Mouse (Mus musculus) intestine, embryonic 16.5 days (tissue): ENCODE results near the gene Plcb2. TPM values are rescaled to one million over a fixed set of nuclear protein-coding genes. Genes with fewer than 3 reads are reported as not detected.

Source experiments
- ATAC-seq: fragments of 200-750 bp; cut with Nextera tagmentation; 2 replicates; pipeline ENCODE4 v1.8.0; 2017; ENCODE audit warnings: moderate TSS enrichment, moderate library complexity
- H3K27ac ChIP-seq: fragments of 300-500 bp; sonication (generic); 2 replicates; pipeline ENCODE4 v1.5.1; 2014; ENCODE audit warnings: mild to moderate bottlenecking, low read length
- H3K27me3 ChIP-seq: fragments of 300-500 bp; sonication (generic); replicated peaks from 2 replicates; pipeline ENCODE4 v1.6.1; 2014; ENCODE audit warnings: low read length, control low read depth, mixed read lengths; ENCODE audit not compliant: control insufficient read depth, insufficient read depth
- H3K36me3 ChIP-seq: fragments of 300-500 bp; sonication (generic); 2 replicates; pipeline ENCODE4 v1.6.1; 2014; ENCODE audit warnings: low read length, control low read depth; ENCODE audit not compliant: control insufficient read depth, insufficient read depth
- H3K4me1 ChIP-seq: fragments of 300-500 bp; sonication (generic); 2 replicates; pipeline ENCODE4 v1.6.1; 2014; ENCODE audit warnings: low read length, control low read depth, mixed read lengths; ENCODE audit not compliant: control insufficient read depth, insufficient read depth
- H3K4me2 ChIP-seq: fragments of 300-500 bp; sonication (generic); 2 replicates; pipeline ENCODE4 v1.6.1; 2014; ENCODE audit warnings: low read depth, low read length, control low read depth
- H3K4me3 ChIP-seq: fragments of 300-500 bp; sonication (generic); 2 replicates; pipeline ENCODE4 v1.5.1; 2014; ENCODE audit warnings: mild to moderate bottlenecking, low read length
- H3K9ac ChIP-seq: fragments of 300-500 bp; sonication (generic); 2 replicates; pipeline ENCODE4 v1.6.1; 2014; ENCODE audit warnings: low read depth, low read length
- H3K9me3 ChIP-seq: fragments of 300-500 bp; sonication (generic); 2 replicates; pipeline ENCODE4 v1.6.1; 2016; ENCODE audit warnings: low read length, control low read depth; ENCODE audit not compliant: control insufficient read depth
- WGBS: fragments of 180-500 bp; shearing (Covaris S2); extraction: QIAGEN DNeasy Blood & Tissue Kit; methylation state at CpG from one replicate; pipeline ENCODE4 v1.1.7; 2014; 5-methylcytosine and 5-hydroxymethylcytosine counted together
- polyA plus RNA-seq: library from polyadenylated mRNA; unstranded; fragments of >200 nt; fragmentation: Nextera tagmentation; extraction: Ambion mirVana; gene quantifications from 2 replicates; pipeline ENCODE4 v1.2.1, GENCODE M21; 2015

Plcb2 gene
- polyA plus RNA-seq, 1 experiment from 2014 or later = 0.99 TPM

- WGBS = 47% methylated on average over 5 of the region's 5 CpGs
- ATAC-seq = no peak
- no peak overlapping the region for H3K27ac ChIP-seq
- H3K4me2 ChIP-seq = no peak overlapping the region
- H3K9ac ChIP-seq = no peak overlapping the region
- peaks cover 17% of the 10 kb centered on the region for H3K4me1 ChIP-seq
- no peak overlapping the region for H3K4me3 ChIP-seq
- no peaks in the 10 kb centered on the region for H3K36me3 ChIP-seq
- H3K9me3 ChIP-seq = no peaks in the 10 kb centered on the region
- no peaks in the 10 kb centered on the region for H3K27me3 ChIP-seq
Observed at GRCm38 (mm10) chr2:118667181-118667580, 61.1 kb downstream of the Plcb2 start.

- Histone ChIP-seq H3K27me3 (no peaks in the 10 kb centered on the region), H3K4me2 (no peak overlapping the region), H3K4me1 (peaks cover 19% of the 10 kb centered on the region), H3K9ac (no peak overlapping the region), H3K9me3 (no peaks in the 10 kb centered on the region), H3K27ac (no peak overlapping the region), H3K4me3 (no peak overlapping the region), H3K36me3 (no peaks in the 10 kb centered on the region)
- ATAC-seq = no peak
- WGBS = 86% methylated on average over 4 of the region's 4 CpGs
Observed at GRCm38 (mm10) chr2:118665616-118666015, 62.6 kb downstream of the Plcb2 start.

GRCm38 (mm10) chr2:118664975-118665516 is 63.2 kb downstream of the Plcb2 start:
- no peak overlapping the region for H3K4me3 ChIP-seq
- no peak overlapping the region for H3K27ac ChIP-seq
- H3K9ac ChIP-seq = no peak overlapping the region
- H3K4me2 ChIP-seq = no peak overlapping the region
- no peaks in the 10 kb centered on the region for H3K9me3 ChIP-seq
- ATAC-seq = no peak
- no peaks in the 10 kb centered on the region for H3K27me3 ChIP-seq
- peaks cover 20% of the 10 kb centered on the region for H3K4me1 ChIP-seq
- no peaks in the 10 kb centered on the region for H3K36me3 ChIP-seq
- 52% methylated on average over 3 of the region's 3 CpGs for WGBS

GRCm38 (mm10) chr2:118663804-118664766 is 64.2 kb downstream of the Plcb2 start:
- Histone ChIP-seq H3K4me2 (peak overlapping the region; percentile 89), H3K36me3 (no peaks in the 10 kb centered on the region), H3K27me3 (no peaks in the 10 kb centered on the region), H3K9me3 (no peaks in the 10 kb centered on the region), H3K4me3 (peak overlapping the region; percentile 49), H3K4me1 (peaks cover 30% of the 10 kb centered on the region), H3K27ac (no peak overlapping the region), H3K9ac (peak overlapping the region; percentile 64)
- ATAC-seq = peak; percentile 59
- WGBS = 56% methylated on average over 19 of the region's 19 CpGs

- Histone ChIP-seq H3K4me1 (peaks cover 38% of the 10 kb centered on the region), H3K36me3 (no peaks in the 10 kb centered on the region), H3K27me3 (no peaks in the 10 kb centered on the region), H3K4me3 (peak within 1 kb of the TSS; percentile 49), H3K9me3 (no peaks in the 10 kb centered on the region), H3K9ac (peak within 1 kb of the TSS; percentile 64), H3K27ac (no peak within 1 kb of the TSS), H3K4me2 (peak within 1 kb of the TSS; percentile 89)
- 5% methylated on average over 37 of the region's 37 CpGs for WGBS
- peak; percentile 10; the same call in 1 of the 2 replicates for ATAC-seq
Observed at GRCm38 (mm10) chr2:118662902-118663803, 65.1 kb downstream of the Plcb2 start, which contains the start of gene Pak6. TSS of gene Pak6 (plus strand) at chr2:118663303.

GRCm38 (mm10) chr2:118661891-118662290 is 66.3 kb downstream of the Plcb2 start:
- ATAC-seq = 0 out of 2 replicates have a peak, but pooled peaks have one; percentile 2
- Histone ChIP-seq H3K36me3 (no peaks in the 10 kb centered on the region), H3K9me3 (no peaks in the 10 kb centered on the region), H3K4me1 (peaks cover 49% of the 10 kb centered on the region), H3K4me3 (no peak overlapping the region), H3K9ac (no peak overlapping the region), H3K27me3 (no peaks in the 10 kb centered on the region), H3K4me2 (no peak overlapping the region), H3K27ac (no peak overlapping the region)
- 51% methylated on average over 9 of the region's 9 CpGs for WGBS

- no peaks in the 10 kb centered on the region for H3K9me3 ChIP-seq
- H3K4me1 ChIP-seq = peaks cover 57% of the 10 kb centered on the region
- H3K4me3 ChIP-seq = peak overlapping the region; percentile 50
- H3K27me3 ChIP-seq = no peaks in the 10 kb centered on the region
- peak overlapping the region; percentile 54; the same call in 1 of the 2 replicates for H3K27ac ChIP-seq
- ATAC-seq = peak; percentile 34; the same call in 1 of the 2 replicates
- peak overlapping the region; percentile 70 for H3K4me2 ChIP-seq
- H3K9ac ChIP-seq = peak overlapping the region; percentile 69
- 3% methylated on average over 4 of the region's 4 CpGs for WGBS
- H3K36me3 ChIP-seq = no peaks in the 10 kb centered on the region
Observed at GRCm38 (mm10) chr2:118659998-118660452, 68.2 kb downstream of the Plcb2 start.

GRCm38 (mm10) chr2:118659493-118659892 is 68.7 kb downstream of the Plcb2 start:
- H3K4me1 ChIP-seq = peaks cover 57% of the 10 kb centered on the region
- H3K27me3 ChIP-seq = no peaks in the 10 kb centered on the region
- 0 out of 2 replicates have a peak overlapping the region, but pooled peaks have one; percentile 14 for H3K9ac ChIP-seq
- ATAC-seq = no peak
- 73% methylated on average over 12 of the region's 12 CpGs for WGBS
- H3K4me2 ChIP-seq = peak overlapping the region; percentile 70
- peak overlapping the region; percentile 65 for H3K27ac ChIP-seq
- H3K9me3 ChIP-seq = no peaks in the 10 kb centered on the region
- no peaks in the 10 kb centered on the region for H3K36me3 ChIP-seq
- 0 out of 2 replicates have a peak overlapping the region, but pooled peaks have one; percentile 50 for H3K4me3 ChIP-seq
